Mouse (Mus musculus): ENCODE data around the gene Vrk3.

Gene Vrk3

GRCm38 (mm10) chr7:44760366-44760765 lies 12.2 kb downstream of the Vrk3 start:
- ATAC-seq (ENCODE audit: low TSS enrichment) = no peak

GRCm38 (mm10) chr7:44768129-44768528 lies 19.9 kb downstream of the Vrk3 start:
- no peak for ATAC-seq (ENCODE audit: low TSS enrichment)

- ATAC-seq (ENCODE audit: low TSS enrichment) = no peak; the same call in 1 of the 2 replicates
Measured at GRCm38 (mm10) chr7:44770046-44770578, 21.9 kb downstream of the Vrk3 start.

- peak; percentile 13; the same call in 1 of the 2 replicates for ATAC-seq (ENCODE audit: low TSS enrichment)
Measured at GRCm38 (mm10) chr7:44772591-44773204, 24.5 kb downstream of the Vrk3 start.

GRCm38 (mm10) chr7:44776849-44777498 lies 28.8 kb downstream of the Vrk3 start:
- no peak; the same call in 1 of the 2 replicates for ATAC-seq (ENCODE audit: low TSS enrichment)

- ATAC-seq (ENCODE audit: low TSS enrichment) = no peak
Measured at GRCm38 (mm10) chr7:44780101-44780500, 31.9 kb downstream of the Vrk3 start.

GRCm38 (mm10) chr7:44789531-44789930 lies 41.3 kb downstream of the Vrk3 start:
- no peak for ATAC-seq (ENCODE audit: low TSS enrichment)

- no peak for ATAC-seq (ENCODE audit: low TSS enrichment)
Measured at GRCm38 (mm10) chr7:44790066-44790465, 41.9 kb downstream of the Vrk3 start.

GRCm38 (mm10) chr7:44792781-44793180 lies 44.6 kb downstream of the Vrk3 start:
- no peak for ATAC-seq (ENCODE audit: low TSS enrichment)

- ATAC-seq (ENCODE audit: low TSS enrichment) = no peak
Measured at GRCm38 (mm10) chr7:44808927-44809326, 60.7 kb downstream of the Vrk3 start.

GRCm38 (mm10) chr7:44809466-44809865 lies 61.3 kb downstream of the Vrk3 start:
- no peak for ATAC-seq (ENCODE audit: low TSS enrichment)

GRCm38 (mm10) chr7:44810365-44810764 lies 62.2 kb downstream of the Vrk3 start:
- ATAC-seq (ENCODE audit: low TSS enrichment) = no peak

- ATAC-seq (ENCODE audit: low TSS enrichment) = no peak
Measured at GRCm38 (mm10) chr7:44810819-44811557, 62.8 kb downstream of the Vrk3 start.

- no peak for ATAC-seq (ENCODE audit: low TSS enrichment)
Measured at GRCm38 (mm10) chr7:44812651-44813325, 64.6 kb downstream of the Vrk3 start.

- no peak for ATAC-seq (ENCODE audit: low TSS enrichment)
Measured at GRCm38 (mm10) chr7:44813985-44814384, 65.8 kb downstream of the Vrk3 start.

- no peak for ATAC-seq (ENCODE audit: low TSS enrichment)
Measured at GRCm38 (mm10) chr7:44814423-44814822, 66.2 kb downstream of the Vrk3 start.

GRCm38 (mm10) chr7:44814952-44815553 lies 66.8 kb downstream of the Vrk3 start:
- no peak for ATAC-seq (ENCODE audit: low TSS enrichment)

- peak; percentile 92 for ATAC-seq (ENCODE audit: low TSS enrichment)
Measured at GRCm38 (mm10) chr7:44815721-44816469, 67.7 kb downstream of the Vrk3 start, which contains the start of the genes Nup62 and Il4i1. TSS of gene Nup62 (plus strand) at chr7:44816088. TSS of gene Il4i1 (plus strand) at chr7:44816387.

- no peak for ATAC-seq (ENCODE audit: low TSS enrichment)
Measured at GRCm38 (mm10) chr7:44816470-44817021, 68.3 kb downstream of the Vrk3 start, which contains the start of gene Atf5. TSS of gene Atf5 (minus strand) at chr7:44816658.

GRCm38 (mm10) chr7:44817441-44817840 lies 69.2 kb downstream of the Vrk3 start:
- no peak for ATAC-seq (ENCODE audit: low TSS enrichment)
